Mouse (Mus musculus): ENCODE measurements around the gene Zfp770.
"Not testable (repeated sequence)": the region's sequence is repeated elsewhere in the genome, so short reads cannot be mapped to it uniquely, and the experiment has no call there.

- TF ChIP-seq CTCF (IDR thresholded peaks at IDR 0.05; ENCODE audit: control insufficient read depth, insufficient read depth, insufficient read length); MAX (IDR thresholded peaks at IDR 0.05): not testable (repeated sequence)
Measured at GRCm38 (mm10) chr2:114186924-114187323, 14.3 kb downstream of the Zfp770 start, which contains the start of gene Aqr.
